In the genomic region with DNA sequence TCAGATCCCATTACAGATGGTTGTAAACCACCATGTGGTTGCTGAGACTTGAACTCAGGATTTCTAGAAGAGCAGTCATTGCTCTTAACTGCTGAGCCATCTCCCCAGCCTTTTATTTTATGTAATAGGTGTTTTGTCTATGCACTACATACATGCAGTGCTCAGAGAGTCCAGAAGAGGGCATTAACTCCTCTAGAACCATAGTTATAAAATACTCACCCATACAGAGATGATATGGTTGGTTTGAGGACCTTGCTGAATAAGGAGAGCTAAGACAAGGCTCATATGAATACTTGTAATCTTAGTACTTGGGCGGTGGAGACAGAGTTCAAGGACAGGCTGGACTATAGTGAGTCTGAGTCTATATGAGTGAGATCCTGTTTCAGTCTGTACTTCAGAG, we compare ENCODE assay signal across 11 mouse cellular contexts. TPM values are rescaled to one million over a fixed set of nuclear protein-coding genes. Genes with fewer than 3 reads are reported as not detected.
DNase-seq lines count a peak whose midpoint lies in the region; ATAC-seq lines count a peak whose summit lies in the region.
"Had no signal": no experiment of that assay in that cellular context is flagged by ENCODE, and none has a peak within 500 bp of the region (broad histone marks: within the 10 kb centered on the region; RNA-seq: fewer than 3 reads in every experiment).

No protein-coding gene starts in this region.

- ATAC-seq in intestine, embryonic 14.5 days (replicated peaks; ENCODE audit: low FRiP score, low TSS enrichment, low read depth) = no peak
- no peak for ATAC-seq in intestine, embryonic 15.5 days
- no peak for ATAC-seq in forebrain, embryonic 15.5 days (replicated peaks)

- no peaks in the 10 kb centered on the region for H3K27me3 ChIP-seq in intestine, embryonic 14.5 days (replicated peaks; ENCODE audit: control insufficient read depth, insufficient read depth, low read length)
- no peaks in the 10 kb centered on the region for H3K27me3 ChIP-seq in intestine, embryonic 15.5 days (replicated peaks)
- H3K27me3 ChIP-seq in forebrain, embryonic 15.5 days = no peaks in the 10 kb centered on the region
- H3K27me3 ChIP-seq: embryonic facial prominence, embryonic 12.5 days; limb, embryonic 15.5 days; stomach, embryonic 15.5 days had no signal

- H3K36me3 ChIP-seq in intestine, embryonic 14.5 days (ENCODE audit: control insufficient read depth, insufficient read depth, low read length) = peaks cover 52% of the 10 kb centered on the region
- peaks cover 2% of the 10 kb centered on the region; the same call in 1 of the 2 replicates for H3K36me3 ChIP-seq in intestine, embryonic 15.5 days
- H3K36me3 ChIP-seq in forebrain, embryonic 15.5 days = peaks cover 46% of the 10 kb centered on the region

- no peak overlapping the region for H3K4me2 ChIP-seq in intestine, embryonic 14.5 days (ENCODE audit: low read length)
- no peak overlapping the region for H3K4me2 ChIP-seq in intestine, embryonic 15.5 days (replicated peaks)
- no peak overlapping the region for H3K4me2 ChIP-seq in forebrain, embryonic 15.5 days (replicated peaks)
- H3K4me2 ChIP-seq: embryonic facial prominence, embryonic 12.5 days; limb, embryonic 15.5 days; stomach, embryonic 15.5 days had no signal

- no peaks in the 10 kb centered on the region for H3K4me1 ChIP-seq in intestine, embryonic 14.5 days (replicated peaks; ENCODE audit: control insufficient read depth, insufficient read depth, low read length)
- no peaks in the 10 kb centered on the region for H3K4me1 ChIP-seq in intestine, embryonic 15.5 days (replicated peaks)
- no peaks in the 10 kb centered on the region for H3K4me1 ChIP-seq in forebrain, embryonic 15.5 days
- H3K4me1 ChIP-seq: embryonic facial prominence, embryonic 12.5 days; limb, embryonic 15.5 days; stomach, embryonic 15.5 days had no signal

- WGBS in intestine, embryonic 14.5 days = 92% methylated on average over 1 of the region's 1 CpGs
- WGBS in intestine, embryonic 15.5 days = 91% methylated on average over 1 of the region's 1 CpGs
- 97% methylated on average over 1 of the region's 1 CpGs for WGBS in forebrain, embryonic 15.5 days

- H3K4me3 ChIP-seq in intestine, embryonic 14.5 days (ENCODE audit: low read depth, low read length) = no peak overlapping the region
- no peak overlapping the region for H3K4me3 ChIP-seq in intestine, embryonic 15.5 days (replicated peaks)
- H3K4me3 ChIP-seq in forebrain, embryonic 15.5 days = no peak overlapping the region
- H3K4me3 ChIP-seq: embryonic facial prominence, embryonic 12.5 days; limb, embryonic 15.5 days; stomach, embryonic 15.5 days had no signal

- no peaks in the 10 kb centered on the region for H3K9me3 ChIP-seq in intestine, embryonic 14.5 days (ENCODE audit: control insufficient read depth, low read length)
- H3K9me3 ChIP-seq in intestine, embryonic 15.5 days = no peaks in the 10 kb centered on the region
- H3K9me3 ChIP-seq in forebrain, embryonic 15.5 days = no peaks in the 10 kb centered on the region
- H3K9me3 ChIP-seq: embryonic facial prominence, embryonic 12.5 days; limb, embryonic 15.5 days; stomach, embryonic 15.5 days had no signal

- H3K9ac ChIP-seq in intestine, embryonic 14.5 days (ENCODE audit: low read length) = no peak overlapping the region
- H3K9ac ChIP-seq in intestine, embryonic 15.5 days = no peak overlapping the region
- H3K9ac ChIP-seq in forebrain, embryonic 15.5 days (replicated peaks) = no peak overlapping the region
- H3K9ac ChIP-seq: embryonic facial prominence, embryonic 12.5 days; limb, embryonic 15.5 days; stomach, embryonic 15.5 days had no signal

- peak; percentile 56 for DNase-seq in intestine, embryonic 14.5 days (ENCODE audit: low spot score)
- peak; percentile 55 to 68 for DNase-seq in CD8-positive naive resting alpha-beta T cell, adult 2 months (ENCODE audit: low read depth in 2 of 2, low spot score in 2 of 2)
- peak; percentile 13 to 68 for DNase-seq in adrenal gland, postnatal 36 days
- DNase-seq in frontal cortex, postnatal 36 days (ENCODE audit: low spot score in 2 of 2) = peak; percentile 8 to 78
- peak; percentile 71 for DNase-seq in layer of hippocampus, adult 9-11 months
- peak; percentile 44 for DNase-seq in right cerebral cortex, adult 18-20 months

- H3K27ac ChIP-seq in intestine, embryonic 14.5 days (ENCODE audit: low read depth) = no peak overlapping the region
- no peak overlapping the region for H3K27ac ChIP-seq in intestine, embryonic 15.5 days
- no peak overlapping the region for H3K27ac ChIP-seq in forebrain, embryonic 15.5 days (replicated peaks)
- H3K27ac ChIP-seq: embryonic facial prominence, embryonic 12.5 days; limb, embryonic 15.5 days; stomach, embryonic 15.5 days had no signal

RNA-seq across cellular contexts. Expression of a gene that starts 15.6 kb away (rescaled TPM):
- polyA plus RNA-seq in intestine, embryonic 14.5 days (2014; fragmentation: Nextera tagmentation; extraction: Ambion mirVana) = 42.1 and 45.5 TPM in 2 replicates
- 26.0 and 26.4 TPM in 2 replicates for polyA plus RNA-seq in intestine, embryonic 15.5 days (2015; fragmentation: Nextera tagmentation; extraction: Ambion mirVana)
- total RNA-seq in adrenal gland, postnatal 36 days (2021) = 10 to 100 TPM; 41.8 to 54.3 TPM
- 27.6 and 28.0 TPM in 2 replicates for polyA plus RNA-seq in forebrain, embryonic 15.5 days (2015; fragmentation: Nextera tagmentation; extraction: Ambion mirVana)
